Mouse (Mus musculus): ENCODE results near the gene Piwil1.

DNA sequence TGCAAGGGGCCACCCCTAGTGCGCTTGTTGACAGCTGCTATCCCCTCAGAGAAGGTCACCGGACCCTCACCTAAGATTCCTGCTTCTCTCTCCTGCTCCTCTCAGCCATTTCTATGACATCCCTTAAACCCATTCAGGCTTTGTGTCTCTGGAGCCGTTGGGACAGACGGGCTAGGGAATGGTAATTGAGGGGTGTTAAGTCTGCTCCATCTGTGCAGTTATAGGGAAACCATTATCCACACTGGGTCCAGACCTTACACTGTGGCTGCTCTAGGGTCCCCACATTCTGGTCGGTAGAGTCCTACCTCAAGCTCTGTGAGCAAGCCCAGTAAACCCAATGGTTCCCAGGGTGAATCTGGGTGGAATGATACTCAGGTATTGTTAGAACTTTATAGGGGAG lies 6.6 kb downstream of the Piwil1 start:
- TF ChIP-seq POLR2A (IDR thresholded peaks at IDR 0.05; ENCODE audit: insufficient read depth, low read length) (no peak), CTCF (IDR thresholded peaks at IDR 0.05; ENCODE audit: low read depth, low read length) (no peak), EP300 (IDR thresholded peaks at IDR 0.05; ENCODE audit: insufficient read depth, low read depth, low read length) (no peak)

Data from ES-Bruce4 (cell line).